Mouse (Mus musculus): ENCODE measurements around the gene Fcgrt. TPM values are rescaled to one million over a fixed set of nuclear protein-coding genes. Genes with fewer than 3 reads are reported as not detected.

The Fcgrt gene
- total RNA-seq, 2 experiments from 2014 or later: 17.8 to 19.0 TPM

- Histone ChIP-seq H3K4me3 (no peak overlapping the region), H3K27ac (no peak overlapping the region)
- no peak for TF ChIP-seq CTCF (conservative IDR thresholded peaks at IDR 0.05)
- DNase-seq (ENCODE audit: low spot score in 2 of 2): no peak
These were observed 36.5 kb upstream of the Fcgrt start for GRCm38 (mm10) chr7:45139904-45140723.

- TF ChIP-seq CTCF (conservative IDR thresholded peaks at IDR 0.05): no peak
- H3K4me3 ChIP-seq: no peak overlapping the region
These were observed 34.8 kb upstream of the Fcgrt start for GRCm38 (mm10) chr7:45138403-45138802.

DNA sequence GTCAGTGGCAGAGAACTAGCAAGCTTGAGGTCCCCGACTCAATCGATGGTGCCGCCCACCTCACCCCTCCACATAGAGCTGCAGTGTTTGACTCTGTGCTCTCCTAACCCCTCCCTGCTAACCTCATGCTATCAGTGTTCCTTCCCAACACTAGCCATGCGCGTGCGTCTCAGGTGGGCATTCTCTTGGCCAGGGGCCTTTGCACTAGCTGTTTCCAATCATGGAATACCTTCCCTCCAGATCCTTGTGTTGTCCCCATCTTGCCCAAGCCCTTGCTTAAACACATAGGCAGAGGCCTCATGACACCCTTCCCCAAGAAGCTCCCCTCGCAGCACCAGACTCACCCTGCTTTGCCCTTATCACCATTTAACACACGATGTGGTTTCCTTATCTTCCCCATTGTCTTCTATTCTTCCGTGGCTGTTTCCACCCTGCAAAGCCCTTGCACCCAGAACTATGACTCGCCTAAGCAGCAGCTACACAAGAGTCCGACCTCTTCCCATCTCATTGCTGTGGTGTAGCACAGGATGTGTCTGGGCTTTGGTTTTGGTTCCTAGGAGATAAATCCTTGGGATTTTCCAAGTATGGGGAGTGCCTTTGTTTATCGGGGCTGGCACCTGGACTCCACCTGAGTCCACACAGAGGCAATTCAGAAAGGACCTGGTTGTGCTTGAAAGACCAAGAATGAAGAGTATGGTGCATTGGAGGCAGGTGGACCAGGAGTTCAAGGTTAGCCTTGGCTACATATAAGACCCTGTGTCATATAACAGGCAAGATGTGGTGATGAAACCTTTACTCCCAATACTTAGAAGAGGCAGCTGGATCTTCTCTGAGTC lies 33.7 kb upstream of the Fcgrt start:
- DNase-seq (ENCODE audit: low spot score in 2 of 2): no peak
- Histone ChIP-seq H3K27ac (no peak overlapping the region), H3K4me3 (no peak overlapping the region)
- TF ChIP-seq CTCF (conservative IDR thresholded peaks at IDR 0.05): no peak

More at GRCm38 (mm10) chr7:45138403-45138802, 34.8 kb upstream of the Fcgrt start:
- no peak for DNase-seq (ENCODE audit: low spot score in 2 of 2)
- H3K27ac ChIP-seq: no peak overlapping the region

- DNase-seq (ENCODE audit: low spot score in 2 of 2): peak; percentile 87 to 88
- Histone ChIP-seq H3K4me3 (peak within 1 kb of the TSS; percentile 72), H3K27ac (peak within 1 kb of the TSS; percentile 81)
- peak; percentile 99 for TF ChIP-seq CTCF (conservative IDR thresholded peaks at IDR 0.05)
These were observed 32.4 kb upstream of the Fcgrt start, which contains the start of the genes Gm45713 and Flt3l for GRCm38 (mm10) chr7:45135993-45136567. Gm45713 (minus strand) TSS chr7:45136231. Flt3l (minus strand) TSS chr7:45136432.

GRCm38 (mm10) chr7:45135370-45135769 lies 31.7 kb upstream of the Fcgrt start:
- no peak for DNase-seq (ENCODE audit: low spot score in 2 of 2)
- Histone ChIP-seq H3K4me3 (peak overlapping the region; percentile 72), H3K27ac (no peak overlapping the region; the same call in 1 of the 2 replicates)
- no peak for TF ChIP-seq CTCF (conservative IDR thresholded peaks at IDR 0.05)

GRCm38 (mm10) chr7:45134544-45135026 lies 30.9 kb upstream of the Fcgrt start:
- Histone ChIP-seq H3K4me3 (no peak overlapping the region), H3K27ac (no peak overlapping the region)
- DNase-seq (ENCODE audit: low spot score in 2 of 2): no peak
- TF ChIP-seq CTCF (conservative IDR thresholded peaks at IDR 0.05): no peak

GRCm38 (mm10) chr7:45133446-45134159 lies 30.0 kb upstream of the Fcgrt start:
- DNase-seq (ENCODE audit: low spot score in 2 of 2): no peak
- peak; percentile 59 for TF ChIP-seq CTCF (conservative IDR thresholded peaks at IDR 0.05)
- H3K4me3 ChIP-seq: no peak overlapping the region

DNA sequence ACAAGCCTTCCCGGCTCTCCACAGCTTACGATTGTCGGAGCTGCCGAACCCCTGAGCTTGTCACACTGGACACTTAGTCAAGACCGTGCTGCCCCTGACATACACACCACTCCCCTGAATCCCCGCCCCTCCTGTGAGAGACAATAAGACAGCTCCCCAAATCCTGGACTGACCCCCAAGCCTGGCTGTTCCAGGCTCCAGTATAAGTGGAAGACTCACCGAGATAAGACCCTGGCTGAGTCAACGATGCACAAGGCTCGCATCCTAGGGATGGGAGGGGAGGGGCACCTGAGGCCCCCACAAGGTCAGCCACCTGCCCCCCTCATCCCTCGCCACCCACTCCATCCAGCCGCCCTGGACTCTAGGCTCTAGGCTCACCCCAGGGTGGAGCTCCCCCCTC lies 28.2 kb upstream of the Fcgrt start:
- no peak overlapping the region for H3K4me3 ChIP-seq
- no peak for TF ChIP-seq CTCF (conservative IDR thresholded peaks at IDR 0.05)
- H3K27ac ChIP-seq: no peak overlapping the region
- no peak for DNase-seq (ENCODE audit: low spot score in 2 of 2)

More at GRCm38 (mm10) chr7:45133446-45134159, 30.0 kb upstream of the Fcgrt start:
- no peak overlapping the region for H3K27ac ChIP-seq

GRCm38 (mm10) chr7:45129776-45130512 lies 26.3 kb upstream of the Fcgrt start:
- Histone ChIP-seq H3K27ac (peak overlapping the region; percentile 94), H3K4me3 (peak overlapping the region; percentile 62; the same call in 1 of the 2 replicates)
- no peak for DNase-seq (ENCODE audit: low spot score in 2 of 2)
- TF ChIP-seq CTCF (conservative IDR thresholded peaks at IDR 0.05): no peak

- peak overlapping the region; percentile 62 for H3K4me3 ChIP-seq
- no peak for DNase-seq (ENCODE audit: low spot score in 2 of 2)
- TF ChIP-seq CTCF (conservative IDR thresholded peaks at IDR 0.05): no peak
- H3K27ac ChIP-seq: peak overlapping the region; percentile 94
These were observed 25.7 kb upstream of the Fcgrt start for GRCm38 (mm10) chr7:45129318-45129717.

DNA sequence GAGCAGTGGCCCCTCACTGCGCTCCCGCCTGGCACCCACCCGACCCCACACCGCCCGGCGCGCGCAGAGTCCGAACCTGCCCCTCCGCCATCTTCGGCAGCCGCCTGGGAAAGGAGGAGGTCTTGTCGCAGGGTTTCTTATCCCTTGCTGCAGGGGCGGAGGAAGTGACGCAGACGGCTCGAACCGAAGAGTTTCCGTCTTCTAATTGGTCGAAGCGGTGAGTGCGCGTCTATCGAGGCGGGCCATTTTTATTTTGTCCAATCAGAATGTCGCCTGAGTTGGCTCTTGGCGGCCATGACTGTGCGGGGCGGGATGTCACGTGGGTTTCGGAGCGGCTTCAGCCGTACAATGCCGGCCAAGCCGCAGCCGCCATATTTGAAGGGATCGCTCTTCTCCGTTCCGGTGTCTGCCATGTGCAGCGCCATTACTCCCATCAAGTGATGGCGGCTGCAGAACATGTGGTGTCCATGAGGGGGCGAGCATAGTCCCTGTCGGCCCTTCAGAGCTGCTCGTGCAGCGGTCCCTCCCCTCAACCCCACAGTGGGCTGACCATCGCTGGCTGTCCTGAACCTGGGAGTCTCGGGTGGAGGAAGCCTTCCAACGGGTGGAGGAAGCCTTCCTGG lies 25.1 kb upstream of the Fcgrt start, which contains the start of gene Rpl13a:
TSS of gene Rpl13a (minus strand) at position 138 of the 623 bp plus-strand sequence.
- peak within 1 kb of the TSS; percentile 98 for H3K4me3 ChIP-seq
- peak; percentile 98 to 99 for DNase-seq (ENCODE audit: low spot score in 2 of 2)
- TF ChIP-seq CTCF (conservative IDR thresholded peaks at IDR 0.05): peak; percentile 85
- peak within 1 kb of the TSS; percentile 99 for H3K27ac ChIP-seq
